Mouse (Mus musculus): ENCODE data around the gene Clcn6. TPM values are rescaled to one million over a fixed set of nuclear protein-coding genes. Genes with fewer than 3 reads are reported as not detected.

The Clcn6 gene
- polyA plus RNA-seq, 1 experiment from 2014 or later = 19.1 TPM

GRCm38 (mm10) chr4:148071508-148071907 lies 32.9 kb upstream of the Clcn6 start:
- 68% methylated on average over 5 of the region's 5 CpGs for WGBS
- Histone ChIP-seq H3K4me2 (ENCODE audit: low read length) (no peak overlapping the region), H3K9ac (ENCODE audit: low read length) (no peak overlapping the region)

GRCm38 (mm10) chr4:148069602-148070218 lies 31.1 kb upstream of the Clcn6 start:
- no peaks in the 10 kb centered on the region for H3K9me3 ChIP-seq (replicated peaks; ENCODE audit: control insufficient read depth, low read length)
- 82% methylated on average over 9 of the region's 9 CpGs for WGBS
- no peak overlapping the region for H3K4me3 ChIP-seq (ENCODE audit: low read depth, low read length)
- DNase-seq (ENCODE audit: low spot score) (no peak), ATAC-seq (no peak)
- no peak overlapping the region for H3K4me2 ChIP-seq (ENCODE audit: low read length)
- no peaks in the 10 kb centered on the region for H3K4me1 ChIP-seq (ENCODE audit: control insufficient read depth, insufficient read depth, low read length)
- H3K36me3 ChIP-seq (ENCODE audit: control insufficient read depth, insufficient read depth, low read length) = no peaks in the 10 kb centered on the region
- no peak overlapping the region for H3K9ac ChIP-seq (ENCODE audit: low read length)
- H3K27ac ChIP-seq (ENCODE audit: low read depth, low read length) = no peak overlapping the region
- H3K27me3 ChIP-seq (replicated peaks; ENCODE audit: control insufficient read depth, insufficient read depth, low read length) = no peaks in the 10 kb centered on the region

More at GRCm38 (mm10) chr4:148071508-148071907, 32.9 kb upstream of the Clcn6 start:
- no peak overlapping the region for H3K4me3 ChIP-seq (ENCODE audit: low read depth, low read length)
- ATAC-seq (no peak), DNase-seq (ENCODE audit: low spot score) (no peak)
- no peaks in the 10 kb centered on the region for H3K27me3 ChIP-seq (replicated peaks; ENCODE audit: control insufficient read depth, insufficient read depth, low read length)
- H3K36me3 ChIP-seq (ENCODE audit: control insufficient read depth, insufficient read depth, low read length) = no peaks in the 10 kb centered on the region
- H3K27ac ChIP-seq (ENCODE audit: low read depth, low read length) = no peak overlapping the region
- H3K9me3 ChIP-seq (replicated peaks; ENCODE audit: control insufficient read depth, low read length) = no peaks in the 10 kb centered on the region
- no peaks in the 10 kb centered on the region for H3K4me1 ChIP-seq (ENCODE audit: control insufficient read depth, insufficient read depth, low read length)

- H3K27me3 ChIP-seq (replicated peaks; ENCODE audit: control insufficient read depth, insufficient read depth, low read length) = no peaks in the 10 kb centered on the region
- no peak overlapping the region for H3K4me3 ChIP-seq (ENCODE audit: low read depth, low read length)
- no peaks in the 10 kb centered on the region for H3K36me3 ChIP-seq (ENCODE audit: control insufficient read depth, insufficient read depth, low read length)
- no peak overlapping the region for H3K4me2 ChIP-seq (ENCODE audit: low read length)
- H3K27ac ChIP-seq (ENCODE audit: low read depth, low read length) = no peak overlapping the region
- WGBS = 91% methylated on average over 8 of the region's 8 CpGs
- no peak for ATAC-seq
- H3K4me1 ChIP-seq (ENCODE audit: control insufficient read depth, insufficient read depth, low read length) = no peaks in the 10 kb centered on the region
- no peak for DNase-seq (ENCODE audit: low spot score)
- no peak overlapping the region for H3K9ac ChIP-seq (ENCODE audit: low read length)
- no peaks in the 10 kb centered on the region for H3K9me3 ChIP-seq (replicated peaks; ENCODE audit: control insufficient read depth, low read length)
These were observed 28.7 kb upstream of the Clcn6 start for GRCm38 (mm10) chr4:148067346-148067745.

- Histone ChIP-seq H3K9me3 (replicated peaks; ENCODE audit: control insufficient read depth, low read length) (no peaks in the 10 kb centered on the region), H3K4me3 (ENCODE audit: low read depth, low read length) (no peak overlapping the region), H3K27ac (ENCODE audit: low read depth, low read length) (no peak overlapping the region), H3K27me3 (replicated peaks; ENCODE audit: control insufficient read depth, insufficient read depth, low read length) (no peaks in the 10 kb centered on the region), H3K36me3 (ENCODE audit: control insufficient read depth, insufficient read depth, low read length) (no peaks in the 10 kb centered on the region), H3K9ac (ENCODE audit: low read length) (no peak overlapping the region), H3K4me2 (ENCODE audit: low read length) (no peak overlapping the region), H3K4me1 (ENCODE audit: control insufficient read depth, insufficient read depth, low read length) (no peaks in the 10 kb centered on the region)
- DNase-seq (ENCODE audit: low spot score) (no peak), ATAC-seq (no peak)
- WGBS = 58% methylated on average over 9 of the region's 9 CpGs
These were observed 27.8 kb upstream of the Clcn6 start for GRCm38 (mm10) chr4:148066401-148066744.

- DNase-seq (ENCODE audit: low spot score) = no peak
- Histone ChIP-seq H3K4me2 (ENCODE audit: low read length) (no peak overlapping the region), H3K4me1 (ENCODE audit: control insufficient read depth, insufficient read depth, low read length) (no peaks in the 10 kb centered on the region), H3K4me3 (ENCODE audit: low read depth, low read length) (no peak overlapping the region), H3K9me3 (replicated peaks; ENCODE audit: control insufficient read depth, low read length) (no peaks in the 10 kb centered on the region), H3K9ac (ENCODE audit: low read length) (no peak overlapping the region), H3K27me3 (replicated peaks; ENCODE audit: control insufficient read depth, insufficient read depth, low read length) (no peaks in the 10 kb centered on the region), H3K36me3 (ENCODE audit: control insufficient read depth, insufficient read depth, low read length) (no peaks in the 10 kb centered on the region), H3K27ac (ENCODE audit: low read depth, low read length) (no peak overlapping the region)
- 37% methylated on average over 6 of the region's 6 CpGs for WGBS
- 0 out of 2 replicates have a peak, but pooled peaks have one; percentile 29 for ATAC-seq
These were observed 27.2 kb upstream of the Clcn6 start for GRCm38 (mm10) chr4:148065702-148066400.

- Histone ChIP-seq H3K4me2 (ENCODE audit: low read length) (no peak overlapping the region), H3K27ac (ENCODE audit: low read depth, low read length) (no peak overlapping the region), H3K27me3 (replicated peaks; ENCODE audit: control insufficient read depth, insufficient read depth, low read length) (no peaks in the 10 kb centered on the region), H3K9ac (ENCODE audit: low read length) (no peak overlapping the region), H3K4me1 (ENCODE audit: control insufficient read depth, insufficient read depth, low read length) (no peaks in the 10 kb centered on the region), H3K4me3 (ENCODE audit: low read depth, low read length) (no peak overlapping the region), H3K9me3 (replicated peaks; ENCODE audit: control insufficient read depth, low read length) (no peaks in the 10 kb centered on the region), H3K36me3 (ENCODE audit: control insufficient read depth, insufficient read depth, low read length) (peaks cover 29% of the 10 kb centered on the region)
- DNase-seq (ENCODE audit: low spot score) (no peak), ATAC-seq (no peak)
- 91% methylated on average over 9 of the region's 9 CpGs for WGBS
These were observed 22.5 kb upstream of the Clcn6 start for GRCm38 (mm10) chr4:148061086-148061480.

GRCm38 (mm10) chr4:148060120-148061085 lies 21.8 kb upstream of the Clcn6 start:
- Histone ChIP-seq H3K27ac (ENCODE audit: low read depth, low read length) (no peak overlapping the region), H3K4me2 (ENCODE audit: low read length) (no peak overlapping the region), H3K4me1 (ENCODE audit: control insufficient read depth, insufficient read depth, low read length) (no peaks in the 10 kb centered on the region), H3K4me3 (ENCODE audit: low read depth, low read length) (no peak overlapping the region), H3K9me3 (replicated peaks; ENCODE audit: control insufficient read depth, low read length) (no peaks in the 10 kb centered on the region), H3K27me3 (replicated peaks; ENCODE audit: control insufficient read depth, insufficient read depth, low read length) (no peaks in the 10 kb centered on the region), H3K9ac (ENCODE audit: low read length) (no peak overlapping the region), H3K36me3 (ENCODE audit: control insufficient read depth, insufficient read depth, low read length) (peaks cover 36% of the 10 kb centered on the region)
- WGBS = 49% methylated on average over 13 of the region's 13 CpGs
- ATAC-seq (peak; percentile 54; the same call in 1 of the 2 replicates), DNase-seq (ENCODE audit: low spot score) (peak; percentile 32)

- H3K27ac ChIP-seq (ENCODE audit: low read depth, low read length) = no peak overlapping the region
- H3K4me3 ChIP-seq (ENCODE audit: low read depth, low read length) = no peak overlapping the region
- H3K4me1 ChIP-seq (ENCODE audit: control insufficient read depth, insufficient read depth, low read length) = no peaks in the 10 kb centered on the region
- ATAC-seq (no peak), DNase-seq (ENCODE audit: low spot score) (peak; percentile 11)
- H3K4me2 ChIP-seq (ENCODE audit: low read length) = no peak overlapping the region
- H3K9me3 ChIP-seq (replicated peaks; ENCODE audit: control insufficient read depth, low read length) = no peaks in the 10 kb centered on the region
- peaks cover 50% of the 10 kb centered on the region for H3K36me3 ChIP-seq (ENCODE audit: control insufficient read depth, insufficient read depth, low read length)
- no peak overlapping the region for H3K9ac ChIP-seq (ENCODE audit: low read length)
- H3K27me3 ChIP-seq (replicated peaks; ENCODE audit: control insufficient read depth, insufficient read depth, low read length) = no peaks in the 10 kb centered on the region
- WGBS = 83% methylated on average over 6 of the region's 6 CpGs
These were observed 20.4 kb upstream of the Clcn6 start for GRCm38 (mm10) chr4:148058993-148059392.
